Mouse (Mus musculus) thymus, postnatal 25 days (tissue): Measurements from ENCODE around the gene Mlxipl.

Experiments
- DNase-seq: peaks from one replicate; pipeline ENCODE4 v3.0.0; 2022

Gene Mlxipl

DNA sequence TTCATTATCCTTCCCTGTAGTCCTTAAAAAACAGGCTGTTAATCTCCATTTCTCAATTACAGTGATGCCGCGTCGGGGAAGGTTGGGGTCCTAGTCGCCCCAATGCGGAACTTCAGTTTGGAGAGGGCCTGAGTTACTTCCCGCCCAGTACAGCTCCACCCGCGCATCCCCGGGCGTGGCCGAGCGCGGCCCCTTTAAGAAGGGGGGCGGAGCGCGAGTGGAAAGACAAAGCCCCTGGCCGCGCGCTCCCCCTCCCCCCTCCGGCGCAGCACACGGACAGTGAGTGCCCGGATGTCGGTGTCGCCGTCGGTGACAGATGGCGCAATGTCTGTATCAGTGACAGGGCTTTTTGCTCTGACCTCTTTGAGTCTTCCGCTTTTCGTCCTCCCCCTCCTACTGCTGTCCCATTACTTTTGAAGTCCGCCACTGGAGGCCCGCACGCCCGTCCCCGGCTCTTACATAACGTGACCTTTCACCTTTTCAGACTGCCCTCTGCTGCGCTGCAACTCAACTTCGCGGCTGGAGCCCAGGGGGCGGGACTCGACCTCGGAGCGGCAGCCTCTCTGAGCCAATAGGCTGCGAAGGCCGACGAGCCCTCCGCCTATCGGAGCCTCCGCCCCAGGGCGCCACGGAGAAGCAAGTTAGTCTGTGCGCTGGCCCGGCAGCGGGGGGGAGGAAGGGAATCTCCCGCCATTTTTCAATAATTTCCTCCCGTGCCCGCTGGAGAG, 97.1 kb downstream of the Mlxipl start, which contains the start of gene Baz1b:
TSS of gene Baz1b (plus strand) at position 644 of the 728 bp plus-strand sequence.
- DNase-seq, result peak; percentile 97

GRCm38 (mm10) chr5:135187349-135188213, 97.9 kb downstream of the Mlxipl start:
- DNase-seq, result no peak
